Mouse (Mus musculus): ENCODE results near the gene Fxr2. TPM values are rescaled to one million over a fixed set of nuclear protein-coding genes. Genes with fewer than 3 reads are reported as not detected.

Fxr2 gene
- total and polyA plus RNA-seq, 2 experiments: 18.1 to 33.9 TPM

DNA sequence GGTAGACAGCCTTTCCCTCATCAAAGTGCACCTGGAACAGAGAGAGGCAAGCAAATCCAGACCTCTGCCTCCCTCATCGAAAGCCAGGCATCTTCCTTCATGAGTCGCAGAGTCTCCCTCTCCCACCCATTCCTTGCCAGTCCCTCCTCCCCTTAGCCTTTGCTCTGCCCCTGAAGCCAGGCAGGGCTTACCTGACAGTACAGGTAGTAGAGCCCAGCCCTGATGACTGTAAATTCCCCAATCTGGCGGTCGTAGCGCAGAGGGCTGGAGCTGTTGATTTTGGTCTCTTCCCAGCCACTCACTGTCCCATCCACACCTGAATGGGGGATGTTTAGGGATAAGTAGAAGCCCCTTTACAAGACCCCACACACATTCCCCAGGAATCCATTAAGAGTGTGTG lies 54.3 kb downstream of the Fxr2 start:
- 72% methylated on average over 5 of the region's 5 CpGs for WGBS
- H3K27me3 ChIP-seq (ENCODE audit: control insufficient read depth, insufficient read depth, low read length): no peaks in the 10 kb centered on the region
- no peak overlapping the region for H3K9ac ChIP-seq (ENCODE audit: low read depth, low read length)
- TF ChIP-seq CTCF (IDR thresholded peaks at IDR 0.05; ENCODE audit: low read depth, low read length): no peak
- no peak for TF ChIP-seq POLR2A (IDR thresholded peaks at IDR 0.05; ENCODE audit: extremely low read depth, insufficient read depth, low read length)
- DNase-seq (ENCODE audit: extremely low read depth, low read depth, low spot score): no peak
- no peak overlapping the region for H3K4me3 ChIP-seq (ENCODE audit: insufficient read depth, low read depth, low read length)
- H3K4me1 ChIP-seq (ENCODE audit: control insufficient read depth, insufficient read depth, low read length): peaks cover 9% of the 10 kb centered on the region
- H3K27ac ChIP-seq (replicated peaks; ENCODE audit: insufficient read depth, low read depth, low read length): no peak overlapping the region
- no peaks in the 10 kb centered on the region for H3K36me3 ChIP-seq (ENCODE audit: control insufficient read depth, insufficient read depth, low read length)
- H3K79me2 ChIP-seq (ENCODE audit: control insufficient read depth, insufficient read depth, low read length): no peaks in the 10 kb centered on the region

DNA sequence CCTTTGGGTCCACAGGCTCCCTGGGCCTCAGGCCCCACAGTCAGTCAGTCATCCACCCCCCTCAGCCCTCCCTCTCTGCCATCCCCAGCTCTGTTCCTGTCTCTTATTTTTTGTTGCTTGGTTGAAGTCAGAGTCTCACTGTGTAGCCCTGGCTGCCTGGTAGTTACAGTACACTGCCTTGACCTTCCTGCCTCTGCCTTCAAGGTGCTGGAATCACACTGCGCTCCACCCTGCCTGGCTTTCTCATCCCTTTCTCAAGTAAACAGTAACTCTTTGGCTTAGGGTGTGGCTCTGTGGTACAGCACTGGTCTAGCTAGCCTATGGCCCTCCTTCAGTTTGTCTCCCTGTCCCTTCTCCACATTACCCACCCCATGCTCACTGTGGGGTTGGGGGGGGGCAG lies 57.1 kb downstream of the Fxr2 start:
- Histone ChIP-seq H3K4me3 (ENCODE audit: insufficient read depth, low read depth, low read length) (no peak overlapping the region), H3K36me3 (ENCODE audit: control insufficient read depth, insufficient read depth, low read length) (no peaks in the 10 kb centered on the region), H3K9ac (ENCODE audit: low read depth, low read length) (no peak overlapping the region), H3K27me3 (ENCODE audit: control insufficient read depth, insufficient read depth, low read length) (no peaks in the 10 kb centered on the region), H3K4me1 (ENCODE audit: control insufficient read depth, insufficient read depth, low read length) (peaks cover 16% of the 10 kb centered on the region), H3K79me2 (ENCODE audit: control insufficient read depth, insufficient read depth, low read length) (no peaks in the 10 kb centered on the region), H3K27ac (replicated peaks; ENCODE audit: insufficient read depth, low read depth, low read length) (no peak overlapping the region)
- TF ChIP-seq CTCF (IDR thresholded peaks at IDR 0.05; ENCODE audit: low read depth, low read length) (no peak), POLR2A (IDR thresholded peaks at IDR 0.05; ENCODE audit: extremely low read depth, insufficient read depth, low read length) (no peak)
- WGBS: 93% methylated on average over 1 of the region's 1 CpGs
- no peak for DNase-seq (ENCODE audit: extremely low read depth, low read depth, low spot score)

DNA sequence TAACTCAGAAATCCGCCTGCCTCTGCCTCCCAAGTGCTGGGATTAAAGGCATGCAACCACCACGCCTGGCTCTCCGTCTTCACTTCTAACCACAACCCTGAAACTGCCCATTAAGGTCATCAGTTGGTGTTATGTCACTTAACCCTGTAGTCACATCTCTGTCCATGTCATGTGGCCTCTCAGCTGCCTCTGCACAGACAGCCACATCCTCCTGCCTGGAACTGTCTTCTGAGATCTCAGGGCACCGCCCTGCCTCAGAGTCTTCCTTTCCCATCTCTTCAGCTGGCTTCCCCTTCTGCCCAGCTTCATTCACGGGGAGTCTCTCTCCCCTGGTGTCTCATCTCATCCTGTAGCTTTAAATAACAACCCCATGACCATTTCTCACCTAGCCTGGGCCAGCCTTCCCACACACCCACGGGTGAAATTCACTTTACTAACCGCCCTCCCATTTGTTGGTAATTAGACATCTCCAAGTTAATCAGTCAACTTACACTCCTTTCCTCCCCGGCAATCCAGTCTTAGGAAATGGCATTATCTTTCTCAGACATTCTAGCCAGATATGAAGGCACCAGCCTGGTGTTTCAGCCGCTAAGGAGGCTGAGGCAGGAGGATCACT lies 59.5 kb downstream of the Fxr2 start:
- 66% methylated on average over 9 of the region's 9 CpGs for WGBS
- no peaks in the 10 kb centered on the region for H3K27me3 ChIP-seq (ENCODE audit: control insufficient read depth, insufficient read depth, low read length)
- no peak for DNase-seq (ENCODE audit: extremely low read depth, low read depth, low spot score)
- H3K9ac ChIP-seq (ENCODE audit: low read depth, low read length): no peak overlapping the region
- peak overlapping the region; percentile 27; the same call in 1 of the 2 replicates for H3K27ac ChIP-seq (replicated peaks; ENCODE audit: insufficient read depth, low read depth, low read length)
- no peaks in the 10 kb centered on the region for H3K36me3 ChIP-seq (ENCODE audit: control insufficient read depth, insufficient read depth, low read length)
- H3K4me3 ChIP-seq (ENCODE audit: insufficient read depth, low read depth, low read length): no peak overlapping the region
- peaks cover 7% of the 10 kb centered on the region; the same call in 1 of the 2 replicates for H3K4me1 ChIP-seq (ENCODE audit: control insufficient read depth, insufficient read depth, low read length)
- no peaks in the 10 kb centered on the region for H3K79me2 ChIP-seq (ENCODE audit: control insufficient read depth, insufficient read depth, low read length)
- TF ChIP-seq CTCF (IDR thresholded peaks at IDR 0.05; ENCODE audit: low read depth, low read length) (no peak), POLR2A (IDR thresholded peaks at IDR 0.05; ENCODE audit: extremely low read depth, insufficient read depth, low read length) (no peak)

DNA sequence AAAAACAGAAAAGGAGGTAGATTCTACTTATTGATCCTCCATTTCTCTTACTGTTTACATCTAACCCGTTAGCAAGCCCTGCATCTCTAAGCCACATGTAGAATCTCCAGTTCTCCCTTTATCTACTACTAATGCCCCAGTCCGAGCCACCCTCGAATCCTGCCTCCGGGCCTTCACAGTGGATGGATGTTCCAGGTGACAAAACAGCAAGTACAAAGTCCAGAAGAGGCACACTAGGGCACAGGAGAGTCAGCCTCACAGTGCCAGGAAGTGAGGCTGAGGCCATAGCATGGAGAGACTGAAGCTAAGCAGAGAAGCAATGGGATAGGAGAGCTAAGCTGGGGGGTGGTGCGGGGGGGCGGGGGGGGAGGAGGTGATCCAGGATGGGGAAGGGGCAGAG lies 60.1 kb downstream of the Fxr2 start:
- Histone ChIP-seq H3K36me3 (ENCODE audit: control insufficient read depth, insufficient read depth, low read length) (no peaks in the 10 kb centered on the region), H3K4me1 (ENCODE audit: control insufficient read depth, insufficient read depth, low read length) (peaks cover 7% of the 10 kb centered on the region; the same call in 1 of the 2 replicates), H3K9ac (ENCODE audit: low read depth, low read length) (no peak overlapping the region), H3K27me3 (ENCODE audit: control insufficient read depth, insufficient read depth, low read length) (no peaks in the 10 kb centered on the region), H3K4me3 (ENCODE audit: insufficient read depth, low read depth, low read length) (no peak overlapping the region), H3K27ac (replicated peaks; ENCODE audit: insufficient read depth, low read depth, low read length) (peak overlapping the region; percentile 27; the same call in 1 of the 2 replicates), H3K79me2 (ENCODE audit: control insufficient read depth, insufficient read depth, low read length) (no peaks in the 10 kb centered on the region)
- peak; percentile 84 for DNase-seq (ENCODE audit: extremely low read depth, low read depth, low spot score)
- TF ChIP-seq POLR2A (IDR thresholded peaks at IDR 0.05; ENCODE audit: extremely low read depth, insufficient read depth, low read length) (no peak), CTCF (IDR thresholded peaks at IDR 0.05; ENCODE audit: low read depth, low read length) (no peak)
- 31% methylated on average over 6 of the region's 6 CpGs for WGBS

DNA sequence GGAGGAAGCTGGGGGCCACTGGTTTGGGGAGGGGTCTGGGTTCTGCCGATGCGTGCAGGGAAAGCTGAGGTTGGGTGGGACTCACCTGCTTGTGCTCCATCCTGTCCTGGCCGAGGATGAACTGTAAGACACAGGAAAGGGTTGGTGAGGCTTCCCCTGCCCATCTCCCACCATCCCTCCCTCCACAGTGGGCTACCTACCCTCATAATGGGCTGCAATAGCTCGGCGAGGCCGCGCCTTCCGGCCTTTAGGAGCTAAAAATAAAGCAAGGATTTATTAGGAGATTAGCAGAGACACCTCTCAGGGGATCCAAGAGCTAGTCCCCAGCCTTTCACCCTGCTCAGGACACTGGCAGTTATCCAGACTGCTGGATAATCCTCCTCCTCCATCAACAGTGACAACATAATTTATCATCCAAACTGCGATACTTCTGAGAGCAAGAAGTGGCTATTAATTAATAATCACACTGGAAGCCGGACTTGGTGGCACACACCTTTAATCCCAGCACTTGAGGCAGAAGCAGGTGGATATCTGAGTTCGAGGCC lies 60.7 kb downstream of the Fxr2 start:
- Histone ChIP-seq H3K4me1 (ENCODE audit: control insufficient read depth, insufficient read depth, low read length) (peaks cover 7% of the 10 kb centered on the region; the same call in 1 of the 2 replicates), H3K9ac (ENCODE audit: low read depth, low read length) (no peak overlapping the region), H3K27me3 (ENCODE audit: control insufficient read depth, insufficient read depth, low read length) (no peaks in the 10 kb centered on the region), H3K36me3 (ENCODE audit: control insufficient read depth, insufficient read depth, low read length) (no peaks in the 10 kb centered on the region), H3K4me3 (ENCODE audit: insufficient read depth, low read depth, low read length) (no peak overlapping the region), H3K27ac (replicated peaks; ENCODE audit: insufficient read depth, low read depth, low read length) (peak overlapping the region; percentile 49; the same call in 1 of the 2 replicates), H3K79me2 (ENCODE audit: control insufficient read depth, insufficient read depth, low read length) (no peaks in the 10 kb centered on the region)
- TF ChIP-seq CTCF (IDR thresholded peaks at IDR 0.05; ENCODE audit: low read depth, low read length) (no peak), POLR2A (IDR thresholded peaks at IDR 0.05; ENCODE audit: extremely low read depth, insufficient read depth, low read length) (no peak)
- no peak for DNase-seq (ENCODE audit: extremely low read depth, low read depth, low spot score)
- WGBS: 71% methylated on average over 11 of the region's 11 CpGs

DNA sequence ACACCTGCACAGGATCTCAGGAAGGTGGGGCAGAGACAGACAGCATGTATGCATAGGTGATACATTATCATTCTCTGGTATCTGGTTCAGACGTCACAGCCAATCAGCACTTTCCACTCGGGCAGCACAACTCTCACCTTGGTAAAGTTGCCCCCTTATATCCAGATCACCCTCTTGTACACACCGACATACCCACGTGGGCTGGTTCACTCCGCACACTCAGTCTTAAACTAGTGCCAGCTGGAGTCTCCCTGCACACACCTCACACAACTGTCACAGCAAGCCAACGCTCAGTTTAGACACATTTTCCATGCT lies 62.2 kb downstream of the Fxr2 start:
- Histone ChIP-seq H3K27me3 (ENCODE audit: control insufficient read depth, insufficient read depth, low read length) (no peaks in the 10 kb centered on the region), H3K4me1 (ENCODE audit: control insufficient read depth, insufficient read depth, low read length) (peaks cover 7% of the 10 kb centered on the region; the same call in 1 of the 2 replicates), H3K27ac (replicated peaks; ENCODE audit: insufficient read depth, low read depth, low read length) (peak overlapping the region; percentile 26; the same call in 1 of the 2 replicates), H3K9ac (ENCODE audit: low read depth, low read length) (peak overlapping the region; percentile 85), H3K36me3 (ENCODE audit: control insufficient read depth, insufficient read depth, low read length) (no peaks in the 10 kb centered on the region), H3K4me3 (ENCODE audit: insufficient read depth, low read depth, low read length) (peak overlapping the region; percentile 66), H3K79me2 (ENCODE audit: control insufficient read depth, insufficient read depth, low read length) (no peaks in the 10 kb centered on the region)
- no peak for TF ChIP-seq POLR2A (IDR thresholded peaks at IDR 0.05; ENCODE audit: extremely low read depth, insufficient read depth, low read length)
- TF ChIP-seq CTCF (IDR thresholded peaks at IDR 0.05; ENCODE audit: low read depth, low read length): no peak
- DNase-seq (ENCODE audit: extremely low read depth, low read depth, low spot score): no peak
- 25% methylated on average over 6 of the region's 6 CpGs for whole genome bisulfite sequencing
